Mouse (Mus musculus) erythroblast, adult 5-6 weeks (primary cell): Measurements from ENCODE around the gene Tgif1. TPM values are rescaled to one million over a fixed set of nuclear protein-coding genes. Genes with fewer than 3 reads are reported as not detected.

Experiments
- ATAC-seq: replicated peaks from 2 replicates; pipeline ENCODE4 v1.8.0; 2016; ENCODE audit warnings: moderate number of reproducible peaks, mild to moderate bottlenecking, moderate TSS enrichment, inconsistent platforms; ENCODE audit not compliant: poor library complexity, low FRiP score, severe bottlenecking
- total RNA-seq, 2 experiments: library from RNA; stranded (forward) in 1 of 2; stranded (reverse) in 1 of 2; fragments of 150-400 nt in 1 of 2; fragments of 200-764, 138-1000 nt in 1 of 2; gene quantifications; 2 replicates each; pipeline versions ENCODE4 v1.2.3 to v1.2.4; 2015 to 2017; ENCODE audit warnings: low replicate concordance in 2 of 2

The Tgif1 gene
- total RNA-seq, 2 experiments from 2014 or later = 4.3 to 7.5 TPM

GRCm38 (mm10) chr17:70868577-70869229 lies 15.4 kb upstream of the Tgif1 start:
- ATAC-seq = no peak

GRCm38 (mm10) chr17:70866538-70867114 lies 13.3 kb upstream of the Tgif1 start:
- ATAC-seq = no peak

GRCm38 (mm10) chr17:70866029-70866428 lies 12.7 kb upstream of the Tgif1 start:
- no peak for ATAC-seq

GRCm38 (mm10) chr17:70865060-70865604 lies 11.8 kb upstream of the Tgif1 start:
- no peak for ATAC-seq

GRCm38 (mm10) chr17:70864645-70865044 lies 11.3 kb upstream of the Tgif1 start:
- ATAC-seq = no peak

GRCm38 (mm10) chr17:70864117-70864516 lies 10.8 kb upstream of the Tgif1 start:
- ATAC-seq = no peak

- no peak for ATAC-seq
Observed at GRCm38 (mm10) chr17:70858814-70859213, 5.5 kb upstream of the Tgif1 start.

- no peak for ATAC-seq
Observed at GRCm38 (mm10) chr17:70856871-70857415, 3.6 kb upstream of the Tgif1 start.

GRCm38 (mm10) chr17:70854021-70854420 lies 675 bp upstream of the Tgif1 start:
- no peak for ATAC-seq

- no peak for ATAC-seq
Observed at GRCm38 (mm10) chr17:70852686-70853386, 510 bp downstream of the Tgif1 start.

- no peak for ATAC-seq
Observed at GRCm38 (mm10) chr17:70852011-70852685, 1.2 kb downstream of the Tgif1 start.

GRCm38 (mm10) chr17:70850996-70851991 lies 2.1 kb downstream of the Tgif1 start:
- ATAC-seq = no peak

- 0 out of 2 replicates have a peak, but pooled peaks have one; percentile 21 for ATAC-seq
Observed at GRCm38 (mm10) chr17:70850233-70850995, 2.9 kb downstream of the Tgif1 start.

- peak; percentile 43; the same call in 1 of the 2 replicates for ATAC-seq
Observed at GRCm38 (mm10) chr17:70849399-70850232, 3.7 kb downstream of the Tgif1 start.

- ATAC-seq = 0 out of 2 replicates have a peak, but pooled peaks have one; percentile 22
Observed at GRCm38 (mm10) chr17:70848511-70849398, 4.6 kb downstream of the Tgif1 start.
